Mouse (Mus musculus): Measurements from ENCODE around the gene Ash1l.

- no peak for TF ChIP-seq TCF12 (IDR thresholded peaks at IDR 0.05; ENCODE audit: insufficient read depth, poor library complexity, severe bottlenecking)
- no peak for TF ChIP-seq E2F4 (IDR thresholded peaks at IDR 0.05; ENCODE audit: insufficient read depth)
- no peak for TF ChIP-seq POLR2A (IDR thresholded peaks at IDR 0.05; ENCODE audit: insufficient read length, low read depth)
- TF ChIP-seq MAX (IDR thresholded peaks at IDR 0.05; ENCODE audit: low read depth): no peak
Measured at GRCm38 (mm10) chr3:88918981-88919380, 31.4 kb upstream of the Ash1l start.

Measured in myocyte (in vitro differentiated cells).